Mouse (Mus musculus): ENCODE results near the gene Nt5c1a.
"Not testable (repeated sequence)": the region's sequence is repeated elsewhere in the genome, so short reads cannot be mapped to it uniquely, and the experiment has no call there.

The Nt5c1a gene

GRCm38 (mm10) chr4:123201186-123202093, at the start of gene Nt5c1a:
Nt5c1a (plus strand) TSS chr4:123201504.
- Histone ChIP-seq H3K36me3 (ENCODE audit: insufficient read depth, low read length) (no peaks in the 10 kb centered on the region), H3K4me3 (replicated peaks; ENCODE audit: low read length) (peak within 1 kb of the TSS; percentile 77), H3K9me3 (ENCODE audit: low read length) (no peaks in the 10 kb centered on the region), H3K27me3 (ENCODE audit: insufficient read depth, low read length) (peaks cover 88% of the 10 kb centered on the region), H3K4me1 (replicated peaks; ENCODE audit: low read depth, low read length) (peaks cover 29% of the 10 kb centered on the region)
- no peak for TF ChIP-seq POU5F1 (IDR thresholded peaks at IDR 0.05; ENCODE audit: borderline replicate concordance, low read length)
- no peak for TF ChIP-seq CTCF (conservative IDR thresholded peaks at IDR 0.05; ENCODE audit: low read length)
- no peak for TF ChIP-seq NANOG (IDR thresholded peaks at IDR 0.05; ENCODE audit: borderline replicate concordance, low read length)

- Histone ChIP-seq H3K4me1 (replicated peaks; ENCODE audit: low read depth, low read length) (no peaks in the 10 kb centered on the region), H3K4me3 (replicated peaks; ENCODE audit: low read length) (no peak overlapping the region), H3K9me3 (ENCODE audit: low read length) (no peaks in the 10 kb centered on the region), H3K36me3 (ENCODE audit: insufficient read depth, low read length) (no peaks in the 10 kb centered on the region), H3K27me3 (ENCODE audit: insufficient read depth, low read length) (peaks cover 7% of the 10 kb centered on the region; the same call in 1 of the 2 replicates)
- TF ChIP-seq NANOG (IDR thresholded peaks at IDR 0.05; ENCODE audit: borderline replicate concordance, low read length) (no peak), POU5F1 (IDR thresholded peaks at IDR 0.05; ENCODE audit: borderline replicate concordance, low read length) (no peak), CTCF (conservative IDR thresholded peaks at IDR 0.05; ENCODE audit: low read length) (peak; percentile 59)
Measured at GRCm38 (mm10) chr4:123152003-123152402, 49.3 kb upstream of the Nt5c1a start.

- TF ChIP-seq NANOG (IDR thresholded peaks at IDR 0.05; ENCODE audit: borderline replicate concordance, low read length) (no peak), CTCF (conservative IDR thresholded peaks at IDR 0.05; ENCODE audit: low read length) (no peak), POU5F1 (IDR thresholded peaks at IDR 0.05; ENCODE audit: borderline replicate concordance, low read length) (no peak)
- Histone ChIP-seq H3K27me3 (ENCODE audit: insufficient read depth, low read length) (peaks cover 2% of the 10 kb centered on the region; the same call in 1 of the 2 replicates), H3K4me3 (replicated peaks; ENCODE audit: low read length) (no peak overlapping the region)
Measured at GRCm38 (mm10) chr4:123152976-123153375, 48.3 kb upstream of the Nt5c1a start.

GRCm38 (mm10) chr4:123155004-123155403, 46.3 kb upstream of the Nt5c1a start:
- Histone ChIP-seq H3K4me3 (replicated peaks; ENCODE audit: low read length) (no peak overlapping the region), H3K4me1 (replicated peaks; ENCODE audit: low read depth, low read length) (no peaks in the 10 kb centered on the region), H3K9me3 (ENCODE audit: low read length) (no peaks in the 10 kb centered on the region), H3K36me3 (ENCODE audit: insufficient read depth, low read length) (no peaks in the 10 kb centered on the region), H3K27me3 (ENCODE audit: insufficient read depth, low read length) (0 out of 2 replicates have a peak, but pooled peaks cover 4% of the 10 kb centered on the region)
- TF ChIP-seq POU5F1 (IDR thresholded peaks at IDR 0.05; ENCODE audit: borderline replicate concordance, low read length) (no peak), CTCF (conservative IDR thresholded peaks at IDR 0.05; ENCODE audit: low read length) (peak; percentile 63)

More at GRCm38 (mm10) chr4:123152976-123153375, 48.3 kb upstream of the Nt5c1a start:
- Histone ChIP-seq H3K36me3 (ENCODE audit: insufficient read depth, low read length) (no peaks in the 10 kb centered on the region), H3K4me1 (replicated peaks; ENCODE audit: low read depth, low read length) (no peaks in the 10 kb centered on the region), H3K9me3 (ENCODE audit: low read length) (no peaks in the 10 kb centered on the region)

- Histone ChIP-seq H3K4me1 (replicated peaks; ENCODE audit: low read depth, low read length) (no peaks in the 10 kb centered on the region), H3K27me3 (ENCODE audit: insufficient read depth, low read length) (0 out of 2 replicates have a peak, but pooled peaks cover 8% of the 10 kb centered on the region), H3K4me3 (replicated peaks; ENCODE audit: low read length) (no peak overlapping the region), H3K36me3 (ENCODE audit: insufficient read depth, low read length) (no peaks in the 10 kb centered on the region), H3K9me3 (ENCODE audit: low read length) (no peaks in the 10 kb centered on the region)
- TF ChIP-seq CTCF (conservative IDR thresholded peaks at IDR 0.05; ENCODE audit: low read length) (no peak), NANOG (IDR thresholded peaks at IDR 0.05; ENCODE audit: borderline replicate concordance, low read length) (no peak)
Measured at GRCm38 (mm10) chr4:123155427-123155826, 45.9 kb upstream of the Nt5c1a start.

GRCm38 (mm10) chr4:123155840-123156239, 45.5 kb upstream of the Nt5c1a start:
- H3K27me3 ChIP-seq (ENCODE audit: insufficient read depth, low read length), result peaks cover 12% of the 10 kb centered on the region; the same call in 1 of the 2 replicates
- TF ChIP-seq NANOG (IDR thresholded peaks at IDR 0.05; ENCODE audit: borderline replicate concordance, low read length) (no peak), CTCF (conservative IDR thresholded peaks at IDR 0.05; ENCODE audit: low read length) (no peak), POU5F1 (IDR thresholded peaks at IDR 0.05; ENCODE audit: borderline replicate concordance, low read length) (no peak)
- H3K9me3 ChIP-seq (ENCODE audit: low read length), result no peaks in the 10 kb centered on the region
- no peaks in the 10 kb centered on the region for H3K4me1 ChIP-seq (replicated peaks; ENCODE audit: low read depth, low read length)
- no peak overlapping the region for H3K4me3 ChIP-seq (replicated peaks; ENCODE audit: low read length)
- no peaks in the 10 kb centered on the region for H3K36me3 ChIP-seq (ENCODE audit: insufficient read depth, low read length)

- Histone ChIP-seq H3K36me3 (ENCODE audit: insufficient read depth, low read length) (no peaks in the 10 kb centered on the region), H3K27me3 (ENCODE audit: insufficient read depth, low read length) (peaks cover 37% of the 10 kb centered on the region), H3K4me3 (replicated peaks; ENCODE audit: low read length) (no peak overlapping the region), H3K9me3 (ENCODE audit: low read length) (no peaks in the 10 kb centered on the region), H3K4me1 (replicated peaks; ENCODE audit: low read depth, low read length) (peaks cover 23% of the 10 kb centered on the region)
- TF ChIP-seq CTCF (conservative IDR thresholded peaks at IDR 0.05; ENCODE audit: low read length) (no peak), NANOG (IDR thresholded peaks at IDR 0.05; ENCODE audit: borderline replicate concordance, low read length) (no peak), POU5F1 (IDR thresholded peaks at IDR 0.05; ENCODE audit: borderline replicate concordance, low read length) (no peak)
Measured at GRCm38 (mm10) chr4:123160571-123160970, 40.7 kb upstream of the Nt5c1a start.

- Histone ChIP-seq H3K4me1 (replicated peaks; ENCODE audit: low read depth, low read length) (peaks cover 23% of the 10 kb centered on the region), H3K27me3 (ENCODE audit: insufficient read depth, low read length) (peaks cover 37% of the 10 kb centered on the region)
- H3K9me3 ChIP-seq (ENCODE audit: low read length); H3K36me3 ChIP-seq (ENCODE audit: insufficient read depth, low read length); H3K4me3 ChIP-seq (replicated peaks; ENCODE audit: low read length): not testable (repeated sequence)
Measured at GRCm38 (mm10) chr4:123161251-123161650, 40.1 kb upstream of the Nt5c1a start.

All from E14TG2a.4 (cell line).